Mouse (Mus musculus) telencephalon, adult 2 months (tissue): ENCODE data around the gene Tmcc2.

Experiments used
- DNase-seq: peaks from one replicate; pipeline ENCODE4 v3.0.0-alpha.2; 2011; ENCODE audit warnings: low read depth, low spot score

The Tmcc2 gene

GRCm38 (mm10) chr1:132341731-132342501 lies 49.2 kb downstream of the Tmcc2 start:
- no peak for DNase-seq

- DNase-seq = no peak
Observed at GRCm38 (mm10) chr1:132338027-132338660, 52.9 kb downstream of the Tmcc2 start.

- no peak for DNase-seq
Observed at GRCm38 (mm10) chr1:132336921-132337320, 54.2 kb downstream of the Tmcc2 start.

- DNase-seq = no peak
Observed at GRCm38 (mm10) chr1:132335378-132335965, 55.6 kb downstream of the Tmcc2 start.

GRCm38 (mm10) chr1:132334178-132334801 lies 56.8 kb downstream of the Tmcc2 start:
- no peak for DNase-seq

GRCm38 (mm10) chr1:132333675-132334141 lies 57.4 kb downstream of the Tmcc2 start:
- no peak for DNase-seq

- no peak for DNase-seq
Observed at GRCm38 (mm10) chr1:132333201-132333600, 57.9 kb downstream of the Tmcc2 start.

- no peak for DNase-seq
Observed at GRCm38 (mm10) chr1:132331283-132331682, 59.8 kb downstream of the Tmcc2 start.

- DNase-seq = no peak
Observed at GRCm38 (mm10) chr1:132330397-132330796, 60.7 kb downstream of the Tmcc2 start.

- DNase-seq = no peak
Observed at GRCm38 (mm10) chr1:132329656-132330055, 61.4 kb downstream of the Tmcc2 start.

- DNase-seq = no peak
Observed at GRCm38 (mm10) chr1:132328565-132328964, 62.5 kb downstream of the Tmcc2 start.

- no peak for DNase-seq
Observed at GRCm38 (mm10) chr1:132327477-132327876, 63.6 kb downstream of the Tmcc2 start.

GRCm38 (mm10) chr1:132326777-132327176 lies 64.3 kb downstream of the Tmcc2 start:
- no peak for DNase-seq

- no peak for DNase-seq
Observed at GRCm38 (mm10) chr1:132322711-132323542, 68.2 kb downstream of the Tmcc2 start.

- no peak for DNase-seq
Observed at GRCm38 (mm10) chr1:132321821-132322580, 69.1 kb downstream of the Tmcc2 start.

- no peak for DNase-seq
Observed at GRCm38 (mm10) chr1:132319242-132319641, 71.8 kb downstream of the Tmcc2 start.

GRCm38 (mm10) chr1:132317894-132318863 lies 72.9 kb downstream of the Tmcc2 start:
- DNase-seq = no peak

- DNase-seq = no peak
Observed at GRCm38 (mm10) chr1:132317413-132317812, 73.7 kb downstream of the Tmcc2 start.

GRCm38 (mm10) chr1:132316625-132316994 lies 74.5 kb downstream of the Tmcc2 start:
- DNase-seq = no peak
